In genomic region chr1:158920451-158920850, GRCm38 (mm10) we compare ENCODE assay signal across 15 mouse cellular contexts. TPM values are rescaled to one million over a fixed set of nuclear protein-coding genes. Genes with fewer than 3 reads are reported as not detected.
"Had no signal": no experiment of that assay in that cellular context is flagged by ENCODE, and none has a peak within 500 bp of the region (broad histone marks: within the 10 kb centered on the region; RNA-seq: fewer than 3 reads in every experiment).

No protein-coding gene starts in this region.

- H3K4me2 ChIP-seq: liver, embryonic 11.5 days; liver, embryonic 15.5 days; midbrain, embryonic 12.5 days; neural tube, embryonic 15.5 days had no signal

- H3K27ac ChIP-seq: left cerebral cortex, adult 2 months; limb, embryonic 10.5 days; liver, embryonic 15.5 days; midbrain, embryonic 12.5 days; neural tube, embryonic 15.5 days; stomach, postnatal 0 days had no signal

- H3K27me3 ChIP-seq: liver, embryonic 15.5 days; midbrain, embryonic 12.5 days; neural tube, embryonic 15.5 days had no signal

- ATAC-seq: intestine, postnatal 0 days; midbrain, embryonic 16.5 days had no signal

- H3K4me3 ChIP-seq: left cerebral cortex, adult 2 months; limb, embryonic 10.5 days; liver, embryonic 15.5 days; midbrain, embryonic 12.5 days; myocyte; neural tube, embryonic 15.5 days had no signal

- H3K4me1 ChIP-seq: limb, embryonic 10.5 days; liver, embryonic 15.5 days; midbrain, embryonic 12.5 days; neural tube, embryonic 15.5 days had no signal

- DNase-seq: kidney, adult 8-10 months; kidney, postnatal 25 days; right cerebral cortex, adult 18-20 months; thymus, postnatal 4 days had no signal

- H3K36me3 ChIP-seq: limb, embryonic 10.5 days; liver, embryonic 15.5 days; midbrain, embryonic 12.5 days; neural tube, embryonic 15.5 days had no signal

- H3K9me3 ChIP-seq: limb, embryonic 10.5 days; liver, embryonic 15.5 days; midbrain, embryonic 12.5 days; neural tube, embryonic 15.5 days had no signal

- H3K9ac ChIP-seq: liver, embryonic 15.5 days; midbrain, embryonic 12.5 days; neural tube, embryonic 15.5 days had no signal

RNA-seq across cellular contexts. Expression of gene Pappa2, which starts 59.8 kb away (rescaled TPM):
- total RNA-seq: megakaryocyte-erythroid progenitor cell, adult 5-6 weeks had no signal
